Mouse (Mus musculus) skeletal muscle tissue, postnatal 0 days (tissue): Measurements from ENCODE around the gene Zc3h4. TPM values are rescaled to one million over a fixed set of nuclear protein-coding genes. Genes with fewer than 3 reads are reported as not detected.

Experiments
- polyA plus RNA-seq: library from polyadenylated mRNA; unstranded; fragments of >200 nt; fragmentation: Nextera tagmentation; extraction: Ambion mirVana; gene quantifications from 2 replicates; pipeline ENCODE4 v1.2.1, GENCODE M21; 2015

The Zc3h4 gene
- 5.2 and 6.1 TPM in 2 replicates for polyA plus RNA-seq

DNA sequence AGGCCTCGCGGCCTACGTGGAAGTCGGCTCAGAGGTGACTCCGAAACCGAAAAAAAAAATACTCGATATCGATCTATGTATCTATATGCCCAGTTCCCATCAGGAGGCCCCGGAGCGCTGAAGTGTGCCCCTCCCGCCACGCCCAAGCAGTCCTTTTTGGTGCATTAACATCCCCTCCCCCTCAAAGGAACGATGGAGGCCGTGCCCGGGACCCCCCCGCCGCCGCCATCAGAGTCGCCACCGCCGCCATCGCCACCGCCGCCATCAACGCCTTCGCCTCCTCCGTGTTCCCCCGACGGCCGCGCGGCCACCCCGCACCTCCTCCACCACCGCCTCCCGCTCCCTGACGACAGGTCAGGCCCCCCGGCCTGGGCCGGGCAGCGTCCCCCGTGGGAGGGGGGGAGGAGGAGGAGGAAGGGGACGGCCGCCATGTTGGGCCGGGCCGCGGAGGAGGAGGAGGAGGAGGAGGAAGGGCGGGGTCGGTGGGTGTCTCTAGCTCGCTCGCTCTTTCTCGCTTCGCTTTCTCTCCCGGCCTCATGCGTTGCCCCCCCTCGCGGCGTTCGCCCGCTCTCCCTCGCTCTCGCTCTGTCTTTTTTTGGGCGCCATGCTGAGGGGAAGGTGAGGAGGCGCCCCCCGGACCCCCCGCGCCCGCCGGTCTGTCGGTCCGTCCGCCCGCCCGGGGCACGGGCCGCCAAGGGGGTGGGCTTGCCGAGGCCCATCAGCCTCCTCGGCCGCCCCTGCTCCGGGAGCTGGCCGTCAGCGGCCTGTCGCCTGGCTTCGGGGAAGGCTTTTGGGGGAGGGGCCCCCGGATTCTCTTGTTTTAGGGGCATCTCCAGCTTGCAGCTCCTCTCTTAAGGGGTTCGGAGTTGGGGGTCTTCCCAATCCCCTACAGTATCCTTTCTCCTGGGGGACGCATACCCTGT lies at the start of gene Zc3h4:
Zc3h4 (plus strand) TSS at position 222 of the 923 bp plus-strand sequence.

DNA sequence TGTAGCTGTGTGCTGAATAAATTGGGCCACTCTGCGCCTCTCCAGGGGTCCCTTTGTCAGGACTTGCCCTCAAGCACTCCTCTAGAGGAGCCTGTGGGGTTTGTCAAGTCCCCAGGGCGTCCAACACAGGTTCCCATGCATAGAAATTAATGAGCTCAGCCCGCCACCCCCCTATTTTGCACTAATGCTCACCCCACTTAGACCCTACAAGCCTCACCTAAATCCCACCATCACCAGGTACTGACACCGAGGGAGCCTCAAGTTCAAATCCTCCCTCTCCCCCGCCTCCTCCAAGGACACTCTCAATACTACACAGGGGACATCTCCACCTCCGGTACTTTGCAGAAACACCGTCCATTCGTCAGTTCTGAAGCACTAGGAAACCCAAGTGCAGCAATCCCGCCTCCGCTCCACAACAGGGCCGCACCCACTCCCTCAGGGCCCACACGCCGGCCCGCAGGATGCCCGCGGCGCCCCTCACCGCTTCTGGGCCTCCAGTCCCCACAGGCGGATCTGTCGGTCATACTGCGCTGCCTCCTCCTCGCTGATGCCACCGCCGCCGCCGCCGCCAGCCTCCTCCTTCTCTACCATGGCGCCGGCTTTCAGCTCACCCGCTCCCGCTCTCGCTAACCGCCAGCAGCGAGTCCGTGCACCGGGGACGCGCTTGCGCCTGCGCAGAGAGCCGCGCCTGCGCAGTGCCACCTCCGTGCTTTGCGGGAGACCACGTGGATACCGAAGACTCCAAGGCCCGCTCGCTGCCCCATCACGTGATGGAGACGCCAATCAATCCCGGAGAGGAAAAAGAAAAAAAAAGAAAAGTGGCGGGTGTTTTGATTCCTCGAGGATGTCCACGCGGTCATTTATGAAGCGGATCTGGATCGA lies 13.3 kb upstream of the Zc3h4 start, which contains the start of gene Sae1:
Sae1 (minus strand) TSS at position 647 of the 882 bp plus-strand sequence.

DNA sequence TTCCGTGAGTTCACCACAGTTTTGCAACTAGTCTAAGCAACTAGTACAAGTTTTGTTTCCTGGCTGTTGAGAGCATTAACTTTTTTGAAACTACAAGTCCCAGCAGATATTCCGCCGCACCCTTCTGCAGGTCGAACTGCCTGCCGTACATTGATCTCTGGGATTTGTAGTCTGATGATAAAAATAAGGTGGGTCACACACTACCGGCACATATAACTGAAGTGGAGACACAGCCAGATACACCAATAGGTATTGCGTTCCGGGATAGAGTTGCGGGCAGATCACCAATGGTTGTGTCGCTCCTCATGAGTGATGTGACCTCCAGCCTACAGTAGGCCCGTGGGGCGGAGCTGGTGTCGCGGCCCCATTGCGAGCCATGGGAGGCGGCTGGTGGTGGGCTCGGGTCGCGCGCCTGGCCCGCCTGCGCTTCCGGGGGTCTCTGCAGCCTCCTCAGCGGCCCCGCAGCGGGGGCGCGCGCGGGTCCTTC lies 51.9 kb downstream of the Zc3h4 start, which contains the start of gene Tmem160:
Tmem160 (plus strand) TSS at position 193 of the 487 bp plus-strand sequence.

DNA sequence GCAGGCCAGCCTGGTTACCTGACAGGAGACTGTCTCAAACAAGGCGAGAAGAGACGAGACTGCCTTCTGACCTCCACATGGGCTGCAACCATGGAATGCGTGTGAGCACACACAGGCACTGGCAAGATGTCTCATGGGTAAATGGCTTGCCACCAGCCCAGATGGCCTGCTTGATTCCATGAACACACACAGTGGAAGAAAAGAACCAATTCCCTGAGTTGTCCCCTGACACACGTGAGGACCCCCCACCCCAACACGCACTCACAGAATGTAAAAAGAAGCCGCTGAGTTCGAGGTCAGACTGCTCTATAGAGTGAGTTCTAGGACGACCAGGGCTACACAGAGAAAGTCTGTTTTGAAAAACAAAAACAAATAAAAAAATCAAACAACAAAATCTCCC lies 76.9 kb downstream of the Zc3h4 start, which contains the start of gene Npas1:
Npas1 (minus strand) TSS at position 101 of the 400 bp plus-strand sequence.

Other genes starting within 250 kb of the Zc3h4 start
- gene Meis3, start 225.8 kb upstream of the Zc3h4 start, polyA plus RNA-seq: 8.5 and 11.3 TPM in 2 replicates
- gene Dhx34, start 178.9 kb upstream of the Zc3h4 start, polyA plus RNA-seq: 5.0 and 5.1 TPM in 2 replicates
- 0.13 and 0.17 TPM in 2 replicates for gene C5ar2, start 156.8 kb upstream of the Zc3h4 start, polyA plus RNA-seq
- gene C5ar1, start 141.4 kb upstream of the Zc3h4 start, polyA plus RNA-seq: 4.4 and 6.7 TPM in 2 replicates
- 8.9 and 11.3 TPM in 2 replicates for gene Inafm1, start 127.3 kb upstream of the Zc3h4 start, polyA plus RNA-seq
- 7.5 and 10.2 TPM in 2 replicates for gene Ccdc9, start 114.1 kb upstream of the Zc3h4 start, polyA plus RNA-seq
- gene Bbc3, start 92.5 kb upstream of the Zc3h4 start, polyA plus RNA-seq: 4.0 and 8.4 TPM in 2 replicates
- 73.8 and 87.4 TPM in 2 replicates for gene Sae1, start 13.1 kb upstream of the Zc3h4 start, polyA plus RNA-seq
- 37.5 and 38.7 TPM in 2 replicates for gene Tmem160, start 51.9 kb downstream of the Zc3h4 start, polyA plus RNA-seq
- gene Npas1, start 76.8 kb downstream of the Zc3h4 start, polyA plus RNA-seq: not detected in 2 replicates
- 5.1 and 5.7 TPM in 2 replicates for gene Arhgap35, start 214.1 kb downstream of the Zc3h4 start, polyA plus RNA-seq